Mouse (Mus musculus): ENCODE measurements around the gene Lin52.

Gene Lin52

DNA sequence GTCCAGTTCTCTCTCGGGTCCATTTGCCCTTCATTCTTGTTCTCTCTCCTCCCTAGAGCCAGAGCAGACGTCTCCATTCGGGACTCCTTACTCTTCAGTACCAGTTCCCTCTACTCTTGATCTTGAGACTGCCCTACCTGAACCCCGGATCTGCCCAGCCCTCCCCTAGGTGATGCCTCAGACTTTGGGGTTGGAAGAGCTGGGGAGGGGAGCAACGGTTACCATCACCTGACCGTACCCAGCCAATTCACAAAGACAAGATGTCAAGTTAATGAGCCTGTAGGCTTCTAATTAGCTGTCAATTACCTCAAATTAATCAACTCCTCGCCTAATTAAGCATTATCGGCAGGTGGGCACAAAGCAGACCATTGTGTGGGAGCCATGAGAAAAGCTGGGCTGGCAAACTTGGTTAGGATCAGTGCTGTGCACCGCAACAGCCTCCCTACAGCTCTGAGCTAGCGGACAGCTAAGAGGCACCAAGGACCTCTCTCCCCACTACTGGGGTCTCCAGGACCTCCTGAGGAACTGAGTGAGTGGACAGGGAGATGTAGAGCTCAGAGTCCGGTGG lies 90.3 kb downstream of the Lin52 start:
- DNase-seq, result no peak

DNA sequence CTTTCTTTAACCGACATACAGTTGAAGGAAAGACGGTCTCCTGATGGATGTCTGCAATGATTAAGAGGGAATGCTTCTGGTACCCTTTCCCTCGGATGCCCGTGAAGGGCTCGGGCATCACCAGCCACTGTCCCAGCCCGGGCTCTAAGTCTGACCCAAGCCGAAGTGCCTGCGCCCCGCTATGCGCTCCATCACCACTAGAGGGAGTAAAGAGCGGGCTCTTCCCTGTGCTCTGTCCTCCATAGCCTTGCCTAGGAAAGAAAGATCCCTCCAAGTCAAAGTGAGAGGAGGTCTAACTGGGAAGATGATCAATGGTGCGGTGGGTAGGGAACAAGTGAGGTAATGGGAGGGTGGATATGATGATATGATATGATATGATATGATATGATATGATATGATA lies 94.8 kb downstream of the Lin52 start:
- no peak for DNase-seq

DNA sequence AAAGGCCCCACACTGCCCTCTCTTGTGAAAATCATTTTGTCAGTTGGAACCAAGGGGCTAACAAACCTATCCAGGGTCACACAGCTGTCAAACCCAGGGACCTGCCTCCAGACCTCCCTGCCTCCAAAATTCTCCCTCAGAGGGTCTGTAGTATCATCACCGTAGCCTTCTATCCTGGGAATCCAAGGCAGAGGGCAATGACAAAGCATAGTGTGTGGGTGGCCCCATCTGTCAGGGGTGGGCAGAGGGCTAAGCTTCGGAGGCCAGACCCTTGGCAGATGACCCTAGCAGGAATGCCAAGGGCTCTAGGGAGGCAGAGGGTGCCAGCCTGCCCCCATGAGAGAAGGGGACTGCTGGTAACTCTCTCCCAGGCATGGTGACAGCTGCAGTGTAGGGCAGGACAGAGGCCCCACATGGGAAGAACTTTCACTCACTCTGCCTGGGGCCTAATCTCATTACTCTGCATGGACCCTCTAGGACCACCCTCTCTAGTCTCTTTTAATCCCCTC lies 95.4 kb downstream of the Lin52 start:
- DNase-seq, result no peak

DNA sequence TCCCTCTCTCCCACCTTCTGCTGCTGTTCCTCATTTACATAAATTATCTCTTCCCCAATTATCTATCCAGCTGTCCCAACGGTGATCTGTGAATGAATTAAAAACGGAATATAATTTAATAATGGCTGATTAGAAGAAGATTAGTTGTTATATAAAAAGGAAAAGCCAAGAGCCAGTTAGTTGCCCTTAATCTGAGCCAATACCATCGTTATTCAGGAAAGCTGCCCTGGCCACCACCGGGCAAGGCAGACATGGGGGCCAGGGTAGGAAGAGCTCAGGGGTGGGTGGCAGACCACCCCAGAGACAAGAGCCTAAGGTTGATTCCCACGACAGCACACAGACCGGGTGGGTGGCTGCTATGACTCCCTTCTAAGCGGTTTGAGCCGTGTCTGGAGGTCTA lies 97.0 kb downstream of the Lin52 start:
- no peak for DNase-seq

DNA sequence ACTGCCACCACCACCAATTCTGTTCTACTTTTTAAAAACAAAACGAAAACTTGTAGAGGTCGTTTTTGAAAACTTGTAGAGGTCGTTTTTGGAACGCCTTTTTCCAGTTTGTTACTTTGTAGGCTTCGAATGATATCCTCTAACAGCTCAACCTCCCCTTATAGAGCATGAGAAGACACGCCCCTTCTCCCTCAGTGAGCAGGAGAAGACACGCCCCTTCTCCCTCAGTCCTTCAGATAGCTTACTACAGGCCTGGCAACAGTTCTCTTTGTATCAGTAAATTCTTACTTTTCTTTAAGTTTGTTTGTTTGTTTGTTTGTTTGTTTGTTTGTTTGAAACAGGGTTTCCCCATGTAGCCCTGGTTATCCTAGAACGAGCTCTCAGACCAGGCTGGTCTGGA lies 104.0 kb downstream of the Lin52 start:
- no peak for DNase-seq

DNA sequence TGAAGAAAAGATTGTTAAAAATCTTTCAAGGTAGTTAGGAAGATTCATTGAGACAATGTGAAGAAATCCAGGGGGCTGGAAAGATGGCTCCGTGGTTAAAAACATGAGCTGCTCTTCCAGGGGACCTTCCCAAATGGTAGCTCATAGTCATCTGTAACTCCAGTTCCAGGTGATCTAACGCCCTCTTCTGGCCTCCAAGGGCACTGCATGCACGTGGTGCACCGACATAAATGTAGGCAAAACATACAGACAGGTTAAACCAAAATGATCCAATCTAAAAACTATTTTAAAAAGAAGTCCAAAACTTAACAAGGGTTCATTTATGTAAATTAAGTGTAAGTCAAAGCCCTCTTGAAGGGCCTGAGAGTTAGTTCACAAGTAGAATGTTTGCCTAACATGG lies 111.3 kb downstream of the Lin52 start:
- no peak for DNase-seq

DNA sequence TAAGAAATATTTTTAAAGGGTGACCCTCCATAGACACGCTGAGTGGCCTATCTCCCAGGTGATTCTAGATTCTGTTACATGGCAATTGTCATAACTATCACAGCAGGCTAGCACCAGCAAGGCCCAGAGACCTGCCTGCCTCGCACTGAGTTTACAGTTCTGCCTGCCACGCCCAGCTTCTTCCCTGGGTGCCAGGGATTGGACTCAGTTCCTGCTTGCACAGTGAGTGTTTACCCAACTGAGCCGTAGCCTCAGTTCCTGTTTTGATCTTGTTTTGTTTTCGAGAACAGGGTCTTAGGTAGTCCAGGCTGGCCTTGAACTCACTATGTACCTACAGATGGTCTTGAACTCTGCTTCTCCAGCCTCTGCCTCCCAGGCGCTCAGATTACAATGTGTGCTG lies 116.4 kb downstream of the Lin52 start:
- DNase-seq, result no peak

DNA sequence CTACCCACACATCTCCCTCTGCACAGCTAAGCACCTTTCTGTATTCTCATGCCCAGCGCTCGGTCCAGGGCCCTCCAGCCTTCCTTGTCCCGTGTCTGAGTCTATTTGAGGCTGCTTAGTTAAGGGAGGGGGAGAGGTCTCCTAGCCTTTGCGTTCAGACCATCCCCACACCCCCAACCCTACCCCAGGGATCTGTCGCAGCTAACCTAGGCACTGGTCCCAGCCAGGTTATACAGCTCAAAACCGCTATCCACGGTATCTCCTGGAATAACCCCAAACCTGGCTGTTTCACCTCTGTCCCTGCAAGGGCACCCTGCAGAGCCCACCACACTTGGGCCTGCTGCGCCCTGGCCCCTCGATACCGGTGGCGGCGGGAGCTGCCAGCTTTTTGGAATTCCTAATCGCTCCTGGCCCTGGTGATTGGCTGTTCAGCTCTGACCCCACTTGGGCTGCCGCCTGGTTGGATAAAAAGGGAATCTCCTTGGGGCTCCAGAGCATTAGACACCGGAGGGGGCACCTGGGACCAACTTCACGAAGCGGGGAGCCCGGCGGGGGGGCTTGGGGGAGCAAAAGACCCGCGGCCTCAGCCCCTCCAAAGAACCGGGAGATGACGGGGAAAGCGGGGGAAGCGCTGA lies 118.2 kb downstream of the Lin52 start, which contains the start of gene Vsx2:
Gene Vsx2, plus strand, starts transcription at position 427 of the 635 bp plus-strand sequence.
- DNase-seq, result no peak

DNA sequence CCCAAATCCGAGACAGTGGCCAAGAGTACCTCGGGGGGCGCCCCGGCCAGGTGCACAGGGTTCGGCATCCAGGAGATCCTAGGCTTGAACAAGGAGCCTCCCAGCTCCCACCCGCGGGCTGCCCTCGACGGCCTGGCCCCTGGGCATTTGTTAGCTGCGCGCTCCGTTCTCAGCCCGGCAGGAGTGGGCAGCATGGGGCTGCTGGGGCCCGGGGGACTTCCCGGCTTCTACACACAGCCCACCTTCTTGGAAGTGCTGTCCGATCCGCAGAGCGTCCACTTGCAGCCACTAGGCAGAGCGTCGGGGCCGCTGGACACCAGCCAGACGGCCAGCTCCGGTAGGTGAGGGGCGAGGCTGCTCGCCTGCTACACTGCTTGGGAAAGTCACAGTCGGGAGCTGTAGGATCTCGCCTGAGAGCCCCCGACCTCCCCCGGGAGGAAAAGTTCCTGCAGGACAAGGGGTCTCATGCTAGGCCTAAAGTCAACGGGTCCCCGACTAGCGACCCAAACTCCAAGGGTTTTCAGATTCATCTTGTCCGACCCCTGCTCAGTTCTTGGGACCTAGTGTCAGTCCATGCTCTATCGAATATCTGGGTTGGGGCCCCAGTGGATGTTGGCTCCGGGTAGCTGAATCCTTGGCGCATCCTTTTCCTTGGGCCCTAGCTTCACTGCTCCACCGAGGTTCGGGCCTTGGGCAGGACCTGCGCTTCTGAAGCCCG lies 118.9 kb downstream of the Lin52 start:
- no peak for DNase-seq

DNA sequence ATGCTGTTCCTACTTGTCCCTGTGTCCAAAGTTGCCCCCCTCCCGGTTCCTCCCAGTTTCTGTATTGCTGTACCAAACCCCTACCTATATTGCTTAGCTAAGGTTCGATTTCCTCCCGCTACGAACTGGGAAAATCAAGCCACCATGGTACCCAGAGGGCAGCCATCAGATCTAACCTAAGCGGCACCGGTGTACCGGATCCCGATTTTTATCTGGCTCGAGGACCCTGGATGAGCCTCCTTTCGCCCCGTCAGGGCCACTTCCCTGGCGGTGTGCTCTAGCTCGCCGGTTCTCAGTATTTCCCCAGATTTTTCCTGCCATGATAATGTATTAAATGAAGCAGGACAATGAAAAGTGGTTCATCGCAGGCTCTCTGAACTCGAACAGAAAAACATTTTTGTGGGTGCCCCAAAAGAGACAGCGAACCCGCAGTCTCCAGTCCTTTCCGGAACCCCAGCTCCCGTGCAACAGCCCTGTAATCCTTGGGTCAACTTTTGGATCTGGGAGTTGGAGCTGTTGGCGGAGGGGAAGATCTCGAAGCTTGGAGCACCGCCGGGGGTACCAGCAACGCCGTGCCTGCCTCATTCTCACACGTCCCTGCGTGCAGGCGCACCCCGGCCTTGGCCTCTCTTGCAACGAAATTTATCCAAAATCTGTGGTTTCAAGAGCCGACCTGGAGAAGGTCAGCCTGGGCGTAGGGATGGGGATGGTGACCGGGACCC lies 119.6 kb downstream of the Lin52 start:
- DNase-seq, result no peak

DNA sequence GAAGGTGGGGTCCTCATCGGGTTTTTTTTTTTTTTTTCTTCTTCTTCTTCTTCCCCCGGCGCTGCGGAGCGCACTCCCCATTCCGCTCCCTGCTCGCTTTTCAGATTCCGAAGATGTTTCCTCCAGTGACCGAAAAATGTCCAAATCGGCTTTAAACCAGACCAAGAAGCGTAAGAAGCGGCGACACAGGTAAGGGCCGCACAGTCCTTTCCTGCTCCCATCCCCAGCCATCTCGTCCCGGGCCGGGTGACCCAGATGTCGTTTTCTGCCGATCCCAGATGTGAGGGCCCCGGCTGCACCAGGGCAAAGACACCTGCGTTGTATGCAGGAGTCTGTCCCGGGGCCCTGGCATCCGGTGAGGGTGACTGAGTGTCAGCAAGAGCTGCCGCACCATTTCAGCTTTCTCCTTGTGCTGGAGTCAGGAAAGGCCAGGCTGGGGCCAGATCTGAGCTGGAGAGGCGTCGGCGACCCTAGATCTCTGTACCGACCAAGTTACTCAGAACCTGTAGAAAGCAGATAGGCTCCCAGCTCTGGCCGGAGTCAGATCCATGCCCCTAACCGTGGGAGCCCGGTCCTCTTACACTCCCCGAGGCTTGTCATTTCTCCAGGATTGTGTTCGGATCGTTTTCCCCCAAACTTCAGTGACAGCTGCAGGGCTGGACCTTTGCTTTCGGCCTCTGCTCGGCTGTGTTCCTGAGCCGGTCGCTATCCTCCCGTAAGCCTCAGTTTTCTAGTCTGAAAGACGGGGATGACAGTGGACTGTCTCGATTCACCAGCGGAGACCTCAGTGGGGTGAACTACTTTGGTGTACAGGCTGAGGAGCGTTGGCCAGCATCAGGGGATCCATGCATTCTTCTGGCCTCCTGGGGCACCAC lies 120.5 kb downstream of the Lin52 start:
- DNase-seq, result peak; percentile 27 to 32

DNA sequence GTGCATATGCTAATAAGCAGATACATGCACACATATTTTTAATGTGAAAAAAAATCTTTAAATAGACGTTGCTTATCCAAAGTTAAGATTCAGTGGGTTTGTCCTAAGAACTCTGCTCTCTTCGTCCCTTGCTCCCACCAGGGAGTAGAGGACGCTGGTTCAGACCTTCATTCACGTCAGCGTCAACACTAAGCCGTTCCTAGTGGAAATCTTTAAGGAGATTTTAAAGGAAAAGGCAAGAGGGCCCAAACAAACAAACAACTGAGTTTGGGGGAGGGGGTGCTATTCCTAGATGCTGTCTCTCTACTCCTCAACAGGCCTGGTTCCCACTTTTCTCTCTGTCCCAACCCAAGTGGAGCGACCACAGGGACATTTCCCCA lies 121.1 kb downstream of the Lin52 start:
- no peak for DNase-seq

DNA sequence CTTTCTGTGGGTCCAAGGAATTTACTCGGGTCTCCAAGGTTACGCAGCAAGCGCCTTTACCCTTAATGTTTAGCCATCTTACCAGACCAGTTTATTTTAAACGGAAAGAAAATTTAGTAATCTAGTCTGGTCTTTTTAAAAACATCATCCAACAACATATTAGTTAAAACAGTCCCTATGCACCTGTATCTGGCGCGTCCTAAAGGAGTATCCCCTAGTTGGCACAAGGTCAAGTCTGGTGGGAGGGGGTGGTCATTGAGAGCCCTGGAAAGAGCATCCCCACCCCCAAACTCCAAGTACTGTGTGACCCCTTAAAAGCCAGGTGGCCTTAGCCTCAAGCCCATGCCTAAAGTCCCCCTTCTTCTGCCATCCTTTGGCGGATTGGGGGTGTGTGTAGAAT lies 121.9 kb downstream of the Lin52 start:
- no peak for DNase-seq

DNA sequence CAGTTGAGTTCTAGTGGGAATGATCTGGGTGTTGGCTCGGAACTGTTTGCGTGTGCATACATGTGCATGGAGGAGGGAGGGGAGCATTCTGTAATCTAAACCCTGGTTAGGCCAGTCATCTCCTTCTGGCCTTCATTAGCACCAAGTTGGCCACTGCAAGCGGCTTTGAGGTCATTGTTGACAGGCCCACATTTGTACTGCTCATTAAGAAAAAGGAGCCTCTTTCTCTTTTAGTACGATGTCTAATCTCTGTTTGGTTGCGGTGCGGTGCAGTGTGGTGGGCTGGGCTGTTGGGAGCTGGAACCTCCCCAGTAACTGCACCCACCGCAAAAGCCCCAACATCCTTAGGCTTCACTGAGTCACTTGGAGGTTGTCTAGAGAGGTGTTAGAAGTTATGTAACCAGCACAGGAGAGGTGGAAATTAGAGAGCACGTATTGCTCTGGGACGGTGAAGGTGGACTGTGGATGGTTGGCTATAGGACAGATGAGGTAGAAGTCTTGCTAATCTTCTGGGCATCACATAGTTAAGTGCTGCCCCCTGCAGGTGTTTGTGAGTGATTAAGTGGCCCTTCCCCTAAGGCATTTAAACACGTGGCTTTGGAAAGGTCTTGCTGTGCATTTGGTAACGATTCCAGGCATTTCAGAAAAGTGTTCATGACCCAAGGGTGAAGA lies 126.7 kb downstream of the Lin52 start:
- no peak for DNase-seq

DNA sequence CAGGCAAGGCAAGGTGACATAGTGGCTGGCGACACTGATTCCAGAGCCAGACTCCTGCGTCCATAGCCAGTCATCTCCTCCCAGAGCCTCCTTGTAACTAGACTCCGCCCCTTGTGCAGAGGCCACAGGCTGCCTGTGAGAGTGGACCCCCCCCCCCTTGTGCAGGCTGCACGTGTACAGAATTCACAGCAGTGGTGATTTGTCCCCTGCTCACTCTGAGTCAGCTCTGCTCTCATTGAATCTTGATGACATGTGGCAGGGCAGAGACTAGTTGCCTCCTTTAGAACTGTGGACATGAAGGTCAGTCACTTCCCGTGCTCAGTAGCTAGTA lies 127.2 kb downstream of the Lin52 start:
- DNase-seq, result no peak

DNA sequence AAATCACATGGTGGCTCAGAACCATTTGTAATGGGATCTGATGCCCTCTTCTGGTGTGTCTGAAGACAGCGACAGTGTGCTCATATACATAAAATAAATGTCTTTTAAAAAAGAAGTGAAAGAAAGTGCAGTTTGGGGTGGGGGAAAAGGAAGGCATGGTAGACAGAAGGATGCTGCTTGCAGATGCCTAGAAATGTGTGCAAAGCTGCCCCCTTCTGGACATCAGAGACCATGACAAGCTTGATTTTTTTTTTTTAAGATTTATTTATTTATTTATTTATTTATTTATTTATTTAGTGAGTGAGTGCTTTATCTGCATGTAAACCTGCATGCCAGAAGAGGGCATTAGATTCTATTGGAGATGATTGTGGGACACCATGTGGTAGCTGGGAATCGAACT lies 130.1 kb downstream of the Lin52 start:
- no peak for DNase-seq

DNA sequence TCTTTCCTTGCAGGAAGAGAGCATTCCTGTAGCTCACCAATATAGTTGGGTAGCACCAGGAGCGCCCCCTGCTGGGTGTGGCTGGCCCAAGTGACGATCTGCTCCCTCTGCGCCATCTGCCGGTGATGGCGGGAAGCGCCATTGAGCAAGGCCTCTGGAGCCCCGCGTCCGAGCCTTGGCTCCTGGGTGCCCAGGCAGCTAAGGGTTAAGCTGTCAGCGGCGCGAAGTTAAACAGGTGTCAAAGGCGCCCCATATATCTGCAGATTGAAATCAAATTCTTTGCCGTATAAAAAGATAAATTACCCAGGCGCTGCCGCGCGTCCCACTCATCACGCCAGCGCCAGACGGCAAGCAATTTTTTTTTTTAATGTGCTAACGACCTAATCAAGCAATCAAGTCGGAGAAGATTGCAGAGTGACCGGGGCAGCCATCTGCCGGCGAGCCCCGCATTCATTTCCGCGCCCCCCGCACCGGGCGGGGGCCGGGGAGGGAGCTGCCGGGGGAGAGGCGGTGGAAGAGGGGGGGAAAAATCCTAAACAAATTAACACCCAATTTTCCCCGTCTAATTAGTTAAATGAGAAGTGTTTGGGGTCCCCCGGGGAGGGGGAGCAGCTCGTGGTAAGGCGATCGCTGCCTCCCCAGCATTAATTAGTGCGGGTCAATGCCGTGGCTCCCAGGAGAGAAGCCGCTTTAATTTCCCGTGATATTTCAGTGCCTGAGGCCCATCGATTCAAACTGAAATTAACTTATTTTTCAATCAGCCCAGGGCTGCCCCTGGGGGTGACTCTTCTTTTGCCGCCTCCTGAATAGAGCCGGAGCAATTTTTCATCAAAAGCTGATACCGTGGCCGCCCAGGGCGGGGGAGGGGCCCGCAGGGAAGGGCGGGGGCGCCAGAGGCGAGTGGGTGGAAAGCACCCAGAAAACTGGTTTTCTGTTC lies 138.9 kb downstream of the Lin52 start:
- DNase-seq, result peak; percentile 66 to 67

All from thymus, adult 18-20 months (tissue).